ENCODE assay signal across 9 mouse cellular contexts in genomic region chr12:100002914-100003587, GRCm38 (mm10). TPM values are rescaled to one million over a fixed set of nuclear protein-coding genes. Genes with fewer than 3 reads are reported as not detected.
DNase-seq lines count a peak whose midpoint lies in the region; ATAC-seq and TF ChIP-seq lines count a peak whose summit lies in the region.
"Had no signal": no experiment of that assay in that cellular context is flagged by ENCODE, and none has a peak within 500 bp of the region (broad histone marks: within the 10 kb centered on the region; RNA-seq: fewer than 3 reads in every experiment).

No protein-coding gene starts in this region.

- peak; percentile 90 for ATAC-seq in forebrain, embryonic 15.5 days (replicated peaks)
- peak; percentile 59; the same call in 1 of the 2 replicates for ATAC-seq in lung, embryonic 15.5 days (ENCODE audit: borderline replicate concordance, extremely low read depth, low FRiP score, low TSS enrichment)
- ATAC-seq in limb, embryonic 13.5 days (ENCODE audit: low FRiP score, low read depth), result peak; percentile 93

- no peak overlapping the region for H3K4me3 ChIP-seq in forebrain, embryonic 15.5 days
- no peak overlapping the region for H3K4me3 ChIP-seq in forebrain, embryonic 10.5 days
- H3K4me3 ChIP-seq in lung, embryonic 15.5 days, result no peak overlapping the region
- no peak overlapping the region for H3K4me3 ChIP-seq in limb, embryonic 13.5 days
- no peak overlapping the region for H3K4me3 ChIP-seq in gastrocnemius, adult 2 months

- H3K27me3 ChIP-seq in forebrain, embryonic 15.5 days, result no peaks in the 10 kb centered on the region
- H3K27me3 ChIP-seq in forebrain, embryonic 10.5 days (ENCODE audit: poor library complexity, severe bottlenecking), result no peaks in the 10 kb centered on the region
- no peaks in the 10 kb centered on the region for H3K27me3 ChIP-seq in lung, embryonic 15.5 days
- H3K27me3 ChIP-seq in limb, embryonic 13.5 days, result 0 out of 2 replicates have a peak, but pooled peaks cover 9% of the 10 kb centered on the region

- H3K36me3 ChIP-seq in forebrain, embryonic 15.5 days, result no peaks in the 10 kb centered on the region
- no peaks in the 10 kb centered on the region for H3K36me3 ChIP-seq in forebrain, embryonic 10.5 days (replicated peaks)
- H3K36me3 ChIP-seq in lung, embryonic 15.5 days, result no peaks in the 10 kb centered on the region
- H3K36me3 ChIP-seq in limb, embryonic 13.5 days, result no peaks in the 10 kb centered on the region

- WGBS in forebrain, embryonic 15.5 days, result 15% methylated on average over 8 of the region's 8 CpGs
- WGBS in forebrain, embryonic 10.5 days, result 28% methylated on average over 8 of the region's 8 CpGs
- 36% methylated on average over 8 of the region's 8 CpGs for WGBS in lung, embryonic 15.5 days
- WGBS in limb, embryonic 13.5 days, result 14% methylated on average over 8 of the region's 8 CpGs

- H3K9ac ChIP-seq in forebrain, embryonic 15.5 days (replicated peaks), result no peak overlapping the region
- H3K9ac ChIP-seq in lung, embryonic 15.5 days, result no peak overlapping the region
- H3K9ac ChIP-seq in limb, embryonic 13.5 days, result no peak overlapping the region

- intact Hi-C loops in gastrocnemius, adult 2 months (cut with DNase I), result no loop called here

- H3K27ac ChIP-seq in forebrain, embryonic 15.5 days (replicated peaks), result no peak overlapping the region
- no peak overlapping the region for H3K27ac ChIP-seq in forebrain, embryonic 10.5 days
- peak overlapping the region; percentile 4; the same call in 1 of the 2 replicates for H3K27ac ChIP-seq in lung, embryonic 15.5 days
- peak overlapping the region; percentile 55; the same call in 1 of the 2 replicates for H3K27ac ChIP-seq in limb, embryonic 13.5 days
- H3K27ac ChIP-seq in gastrocnemius, adult 2 months, result no peak overlapping the region

- no peak overlapping the region for H3K4me2 ChIP-seq in forebrain, embryonic 15.5 days (replicated peaks)
- H3K4me2 ChIP-seq in lung, embryonic 15.5 days, result no peak overlapping the region
- peak overlapping the region; percentile 39 for H3K4me2 ChIP-seq in limb, embryonic 13.5 days (replicated peaks)

- peaks cover 7% of the 10 kb centered on the region for H3K4me1 ChIP-seq in forebrain, embryonic 15.5 days
- H3K4me1 ChIP-seq in forebrain, embryonic 10.5 days, result peaks cover 19% of the 10 kb centered on the region
- peaks cover 19% of the 10 kb centered on the region; the same call in 1 of the 2 replicates for H3K4me1 ChIP-seq in lung, embryonic 15.5 days
- H3K4me1 ChIP-seq in limb, embryonic 13.5 days, result peaks cover 15% of the 10 kb centered on the region

- no peaks in the 10 kb centered on the region for H3K9me3 ChIP-seq in forebrain, embryonic 15.5 days
- no peaks in the 10 kb centered on the region for H3K9me3 ChIP-seq in forebrain, embryonic 10.5 days
- no peaks in the 10 kb centered on the region for H3K9me3 ChIP-seq in lung, embryonic 15.5 days
- H3K9me3 ChIP-seq in limb, embryonic 13.5 days, result no peaks in the 10 kb centered on the region

- no peak for DNase-seq in forebrain, embryonic 10.5 days (ENCODE audit: extremely low spot score, low spot score)
- no peak for DNase-seq in lung, postnatal 14 days
- peak; percentile 34 for DNase-seq in embryo, embryonic 11 days
- DNase-seq in gastrocnemius, adult 2 months, result no peak
- no peak for DNase-seq in adrenal gland, postnatal 36 days
- DNase-seq: heart, postnatal 14 days had no signal

- TF ChIP-seq CTCF in gastrocnemius, adult 2 months (IDR thresholded peaks at IDR 0.05), result no peak

RNA-seq across cellular contexts. Expression of gene Kcnk13, which starts 38.8 kb away (rescaled TPM):
- polyA plus RNA-seq in forebrain, embryonic 15.5 days (2015; fragmentation: Nextera tagmentation; extraction: Ambion mirVana), result 1.1 TPM in 2 replicates
- 0.16 and 0.38 TPM in 2 replicates for polyA plus RNA-seq in forebrain, embryonic 10.5 days (2016; fragmentation: Nextera tagmentation; extraction: Ambion mirVana)
- polyA plus RNA-seq in lung, embryonic 15.5 days (2015; fragmentation: Nextera tagmentation; extraction: Ambion mirVana), result 3.9 and 4.1 TPM in 2 replicates
- polyA plus RNA-seq in limb, embryonic 13.5 days (2015; fragmentation: Nextera tagmentation; extraction: Ambion mirVana), result 2.4 and 2.7 TPM in 2 replicates
- under 1 TPM; 0.08 to 0.13 TPM for total RNA-seq in gastrocnemius, adult 2 months (2021)
- total RNA-seq in adrenal gland, postnatal 36 days (2021), result 1 to 10 TPM in 1 of 2 experiments, under 1 TPM in 1; 0.46 to 1.3 TPM

Comparison
In these comparisons a context has a peak if more than half of its experiments do, and no peak if none do; other contexts are left out.
1. H3K27ac ChIP-seq: peak in lung, embryonic 15.5 days (single experiment) and limb, embryonic 13.5 days (single experiment); none in forebrain, embryonic 15.5 days (single experiment), forebrain, embryonic 10.5 days (single experiment) and gastrocnemius, adult 2 months (single experiment).
2. Peak in every context shown above with its lines, with median percentiles within 50 percentile points of each other: ATAC-seq.